Mouse (Mus musculus) embryo, embryonic 11 days (tissue): ENCODE measurements around the gene Ndufa7.
A peak's percentile ranks its signal among the peaks of the same experiment; 100 is the strongest.

ENCODE experiments used
- DNase-seq: peaks from one replicate; pipeline ENCODE4 v3.0.0-alpha.2; 2015

The Ndufa7 gene

GRCm38 (mm10) chr17:33824084-33824996 is at the start of gene Ndufa7, which contains the start of gene Rps28:
Gene Ndufa7 (plus strand): TSS chr17:33824572.
Gene Rps28 (minus strand): TSS chr17:33824562.
- peak; percentile 97 for DNase-seq

DNA sequence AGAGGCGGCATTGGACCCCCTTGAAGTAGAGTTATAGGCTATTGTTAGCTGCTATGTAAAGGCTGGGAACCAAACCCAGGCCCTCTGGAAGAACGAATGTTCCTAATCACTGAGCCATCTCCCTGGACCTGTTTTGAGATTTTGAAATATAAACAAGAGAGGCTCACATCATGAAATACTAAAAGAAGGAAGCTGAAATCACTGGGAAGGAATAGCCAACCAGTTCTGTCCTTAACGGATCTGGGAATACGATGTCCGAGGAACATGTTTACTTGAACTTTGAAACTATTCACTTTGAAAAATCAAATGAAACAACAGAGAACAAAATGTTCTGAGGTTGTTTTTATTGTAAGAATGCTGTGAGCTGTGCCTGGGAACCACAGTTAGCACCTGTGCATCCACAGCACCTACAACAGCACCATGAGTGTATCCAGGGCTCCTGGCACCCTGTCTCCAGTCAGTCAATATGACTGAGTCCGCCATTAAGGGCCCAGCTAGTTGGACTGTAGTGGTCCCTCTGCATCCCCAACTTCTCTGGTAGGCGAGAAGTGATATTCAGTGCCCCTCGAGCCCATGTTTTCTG is 49.7 kb upstream of the Ndufa7 start:
- no peak for DNase-seq

DNA sequence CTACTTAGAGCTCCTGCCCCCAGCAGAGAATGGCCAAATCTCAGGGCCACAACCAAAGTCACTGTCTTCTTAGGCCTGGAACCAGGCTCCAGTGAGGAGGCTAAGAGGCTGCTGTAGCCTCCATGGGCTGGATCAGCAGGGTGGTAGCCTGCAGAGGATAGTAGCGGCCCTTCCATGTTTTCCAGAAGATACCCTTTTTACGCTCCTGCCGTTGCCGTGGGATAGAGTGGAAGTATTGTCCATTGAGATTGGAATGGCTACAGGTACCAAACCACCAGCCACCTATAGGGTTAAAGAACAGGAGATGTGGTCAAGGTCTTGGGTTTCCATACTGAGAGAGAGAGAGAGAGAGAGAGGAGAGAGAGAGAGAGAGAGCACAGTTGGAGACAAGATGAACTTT is 49.1 kb upstream of the Ndufa7 start:
- DNase-seq: no peak

DNA sequence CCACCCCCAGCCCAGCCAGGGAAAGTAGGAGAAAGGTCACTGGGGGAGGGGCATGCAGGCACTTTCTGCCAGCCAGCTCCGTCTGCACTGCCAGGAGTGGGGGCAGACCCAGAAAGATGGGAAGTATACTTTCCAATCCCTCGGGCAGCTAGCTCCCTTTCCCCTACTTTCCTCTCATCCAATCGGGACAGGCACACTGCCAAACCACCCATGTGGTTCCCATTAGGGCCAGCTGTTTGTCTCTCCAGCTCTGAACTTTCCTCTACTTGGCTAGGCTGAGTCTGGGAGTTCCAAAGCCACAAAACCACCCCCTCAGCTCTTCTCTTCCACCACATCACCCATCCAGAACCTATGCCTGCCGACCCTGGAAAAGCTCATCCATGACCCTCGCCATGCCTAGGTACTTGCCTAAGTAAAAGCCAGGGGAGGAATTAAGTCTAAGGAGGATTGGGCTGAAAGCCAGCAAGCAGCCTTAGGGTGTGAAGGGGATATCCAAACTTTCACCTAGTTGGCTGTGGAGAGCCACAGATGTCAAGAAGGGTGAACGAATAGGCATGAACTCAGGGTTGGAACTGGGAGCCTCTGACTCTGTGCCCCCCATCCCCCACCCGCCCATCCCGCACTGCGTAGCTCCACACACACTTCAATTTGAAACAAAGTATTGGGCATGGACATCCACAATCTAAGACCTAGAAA is 45.0 kb upstream of the Ndufa7 start:
- DNase-seq: peak; percentile 87

GRCm38 (mm10) chr17:33779967-33780295 is 44.4 kb upstream of the Ndufa7 start:
- DNase-seq: no peak

DNA sequence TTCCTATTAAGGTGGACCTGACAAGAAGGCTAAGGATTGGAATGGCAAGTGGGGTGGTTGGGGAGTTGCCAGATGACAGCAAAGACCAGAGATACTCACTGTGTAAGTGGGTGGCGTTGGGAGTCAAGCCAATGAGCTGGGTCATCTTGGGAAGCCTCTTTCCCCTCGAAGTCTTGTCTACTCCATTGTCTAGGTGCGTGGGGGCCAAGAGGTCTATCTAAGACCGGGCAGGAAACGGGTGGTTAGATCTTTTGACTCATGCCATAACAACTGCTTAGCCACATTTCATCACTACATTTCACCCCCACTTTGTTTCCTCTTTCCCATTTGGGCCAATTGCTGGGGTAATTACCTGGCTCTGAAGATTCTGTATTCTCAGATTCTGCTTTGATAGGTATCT is 43.9 kb upstream of the Ndufa7 start:
- no peak for DNase-seq

GRCm38 (mm10) chr17:33781124-33781977 is 43.0 kb upstream of the Ndufa7 start, which contains the start of gene Angptl4:
Gene Angptl4 (minus strand): TSS chr17:33781830.
- DNase-seq: peak; percentile 86

- peak; percentile 12 for DNase-seq
These were observed 42.3 kb upstream of the Ndufa7 start for GRCm38 (mm10) chr17:33782067-33782466.

- DNase-seq: peak; percentile 27
These were observed 41.0 kb upstream of the Ndufa7 start for GRCm38 (mm10) chr17:33783408-33783807.

- no peak for DNase-seq
These were observed 39.4 kb upstream of the Ndufa7 start for GRCm38 (mm10) chr17:33784939-33785338.

- DNase-seq: no peak
These were observed 38.0 kb upstream of the Ndufa7 start for GRCm38 (mm10) chr17:33786375-33786774.

- DNase-seq: no peak
These were observed 35.6 kb upstream of the Ndufa7 start for GRCm38 (mm10) chr17:33788732-33789131.

DNA sequence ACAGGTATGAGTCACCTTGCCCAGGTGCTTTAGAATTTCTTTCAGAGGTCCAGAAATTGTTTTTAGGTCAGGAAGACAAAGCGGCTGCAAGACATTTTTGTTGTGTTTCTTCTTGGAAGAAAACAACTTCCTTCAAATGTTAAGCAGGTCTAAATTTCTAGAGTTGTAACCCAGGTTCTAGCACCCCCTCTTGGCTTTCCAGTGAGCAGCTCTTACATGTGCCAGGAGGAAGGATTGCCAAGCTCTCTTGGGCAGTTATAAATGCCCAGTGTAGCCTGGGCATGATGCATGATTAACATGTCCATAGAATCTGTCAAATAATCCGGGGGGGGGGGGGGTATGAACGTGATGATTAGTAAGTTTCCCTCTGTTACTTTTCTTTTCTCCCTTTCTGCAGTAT is 26.1 kb upstream of the Ndufa7 start:
- DNase-seq: no peak

DNA sequence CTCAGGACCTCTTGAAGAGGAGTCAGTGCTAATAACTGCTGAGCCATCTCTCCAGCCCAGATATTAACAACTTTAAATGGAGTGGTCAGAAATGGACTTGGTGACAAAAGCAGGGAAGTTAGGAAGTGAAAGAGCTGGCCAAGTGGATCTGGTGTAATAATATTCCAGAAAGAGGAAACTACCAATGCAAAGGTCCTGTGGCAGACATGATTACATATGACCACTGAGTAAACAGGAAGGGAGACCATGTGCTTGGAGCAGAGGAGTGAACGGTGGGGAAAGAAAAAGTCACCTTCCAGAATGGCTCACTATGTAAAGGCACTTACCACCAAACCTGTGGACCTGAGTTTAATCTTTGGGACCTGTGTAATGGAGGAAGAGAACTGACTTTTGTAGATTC is 25.1 kb upstream of the Ndufa7 start:
- DNase-seq: no peak

GRCm38 (mm10) chr17:33802221-33802620 is 22.2 kb upstream of the Ndufa7 start:
- peak; percentile 67 for DNase-seq

DNA sequence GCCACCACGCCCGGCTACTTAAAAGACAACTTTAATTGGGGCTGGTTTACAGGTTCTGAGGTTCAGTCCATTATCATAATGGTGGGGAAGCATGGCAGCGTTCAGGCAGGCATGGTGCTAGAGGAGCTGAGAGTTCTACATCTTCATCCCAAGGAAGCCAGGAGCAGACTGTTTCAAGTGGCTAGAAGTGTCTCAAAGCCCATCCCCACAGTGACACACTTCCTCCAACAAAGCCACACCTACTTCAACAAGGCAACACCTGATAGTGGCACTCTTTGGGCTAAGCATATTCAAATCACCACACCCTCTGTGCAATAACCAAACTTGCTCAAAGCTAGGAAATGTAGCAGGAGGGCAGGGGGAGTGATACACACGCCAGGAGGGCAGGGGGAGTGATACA is 20.2 kb upstream of the Ndufa7 start:
- no peak for DNase-seq

- DNase-seq: no peak
These were observed 19.6 kb upstream of the Ndufa7 start for GRCm38 (mm10) chr17:33804745-33805144.

DNA sequence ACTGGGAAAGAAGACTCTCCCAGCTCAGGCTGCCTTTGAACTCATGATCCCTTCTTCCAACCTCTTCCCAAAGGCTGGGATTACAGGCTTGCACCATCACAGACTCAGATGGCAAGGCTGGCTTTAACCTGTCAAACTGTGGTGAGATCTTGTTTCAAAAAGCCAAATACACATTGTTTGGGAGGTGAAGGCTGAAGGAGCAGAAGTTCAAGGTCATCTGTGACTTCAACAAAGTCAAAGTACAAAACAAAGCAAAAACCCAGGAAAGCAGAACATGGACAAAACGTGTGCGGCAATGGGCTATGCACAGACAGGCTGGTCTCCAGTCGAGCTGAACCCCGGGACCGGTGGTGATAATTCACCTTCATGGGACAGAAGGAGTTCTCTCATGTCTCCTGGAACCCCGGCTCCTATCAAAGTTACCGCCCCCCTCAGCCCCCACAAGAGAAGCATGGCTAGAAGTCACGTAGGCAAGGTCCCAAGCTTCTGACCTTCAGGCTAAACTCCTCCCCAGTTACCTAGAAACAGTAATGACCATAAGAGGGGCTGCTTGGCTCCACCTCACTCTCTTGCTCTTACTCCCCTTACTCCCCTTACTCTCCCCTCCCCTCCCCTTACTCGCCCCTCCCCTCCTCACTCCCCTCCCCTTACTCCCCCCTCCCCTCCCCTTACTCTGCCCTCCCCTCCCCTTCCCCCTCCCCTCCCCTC is 17.0 kb upstream of the Ndufa7 start:
- no peak for DNase-seq

DNA sequence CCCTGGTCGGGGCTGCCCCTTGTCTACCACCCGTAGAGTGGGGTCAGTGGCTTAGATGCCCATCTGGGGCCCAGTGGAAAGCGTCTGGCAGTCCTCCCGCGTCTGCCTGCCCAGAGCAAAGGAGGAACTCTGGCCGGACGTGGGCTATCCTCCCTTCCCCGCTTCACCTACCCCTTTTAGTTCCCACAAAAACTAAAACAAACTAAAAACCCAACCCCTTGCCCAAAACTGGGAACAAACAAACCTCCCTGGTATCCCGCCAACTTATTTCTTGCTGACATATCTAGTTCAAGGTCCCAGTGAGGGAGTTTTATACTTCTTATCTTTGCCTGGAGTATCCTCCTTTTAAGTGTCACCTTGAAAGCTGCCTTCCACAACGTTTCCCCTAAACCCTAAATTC is 16.2 kb upstream of the Ndufa7 start:
- DNase-seq: no peak

DNA sequence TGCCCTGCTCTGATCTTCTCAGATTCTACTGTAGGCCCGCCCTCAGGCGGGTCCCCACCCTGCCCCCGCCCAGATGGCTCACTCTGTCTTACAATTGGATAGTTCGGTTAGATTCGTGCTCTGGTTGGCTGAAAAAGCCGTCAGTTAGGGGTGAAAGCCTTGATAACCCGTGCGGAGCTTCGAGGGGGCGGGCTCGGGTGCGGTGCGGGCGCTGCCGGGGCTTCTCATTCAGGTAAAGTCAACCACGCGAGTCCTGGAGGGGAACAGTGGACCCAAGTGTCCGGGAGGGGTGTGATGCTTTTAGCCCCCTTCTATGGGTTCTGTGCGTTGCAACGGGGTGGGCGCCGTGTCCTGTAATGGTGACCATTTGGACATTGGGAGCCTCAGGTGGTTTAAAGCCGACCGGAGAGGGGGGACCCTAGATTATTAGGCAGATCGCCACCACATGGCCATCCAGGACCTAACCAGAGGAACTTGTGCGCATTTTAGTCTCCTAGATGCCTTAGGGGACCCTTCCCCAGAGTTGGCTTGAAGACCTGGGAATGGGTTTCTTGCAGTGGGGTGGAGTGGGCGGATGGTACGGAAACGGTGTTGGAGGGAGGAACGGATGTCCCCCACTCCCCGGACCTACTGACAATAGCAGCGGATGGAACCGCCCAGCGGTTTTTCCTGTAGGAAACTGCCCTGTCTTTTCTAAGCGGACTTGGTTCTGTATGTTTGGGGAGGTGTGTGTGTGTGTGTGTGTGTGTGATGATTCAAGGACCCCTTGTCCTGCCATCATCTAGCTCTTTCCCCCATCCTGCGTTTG is 13.8 kb upstream of the Ndufa7 start, which contains the start of gene Kank3:
TSS of gene Kank3 (plus strand) at position 186 of the 808 bp plus-strand sequence.
- peak; percentile 95 for DNase-seq

GRCm38 (mm10) chr17:33811142-33811516 is 13.2 kb upstream of the Ndufa7 start:
- no peak for DNase-seq
